Mouse (Mus musculus) layer of hippocampus, adult 18-20 months (tissue): ENCODE data around the gene Tnfsf15. TPM values are rescaled to one million over a fixed set of nuclear protein-coding genes. Genes with fewer than 3 reads are reported as not detected.
A peak's percentile ranks its signal among the peaks of the same experiment; 100 is the strongest.

Experiments used
- DNase-seq, 2 experiments: peaks; one replicate each; pipeline ENCODE4 v3.0.0; 2022; ENCODE audit warnings: low spot score in 2 of 2
- long read RNA-seq: library from polyadenylated mRNA; stranded (forward); transcript quantifications from one replicate; pipeline ENCODE4 v2.0.0, GENCODE M21; 2021
- total RNA-seq, 2 experiments: library from RNA; stranded (reverse); gene quantifications; 2 replicates each; pipeline ENCODE4 v1.2.3; 2021

Gene Tnfsf15
- not detected for total RNA-seq
- long read RNA-seq: 0 reads

- no peak for DNase-seq
These were observed at the start of gene Tnfsf15 for GRCm38 (mm10) chr4:63744693-63745171. Gene Tnfsf15, minus strand, starts transcription at chr4:63745113.

- DNase-seq: no peak
These were observed 47.4 kb upstream of the Tnfsf15 start for GRCm38 (mm10) chr4:63792328-63792727.

- no peak for DNase-seq
These were observed 40.6 kb upstream of the Tnfsf15 start for GRCm38 (mm10) chr4:63785466-63785865.

- no peak for DNase-seq
These were observed 38.9 kb upstream of the Tnfsf15 start for GRCm38 (mm10) chr4:63783826-63784225.

GRCm38 (mm10) chr4:63782970-63783613 is 38.2 kb upstream of the Tnfsf15 start:
- no peak for DNase-seq

- no peak for DNase-seq
These were observed 32.3 kb upstream of the Tnfsf15 start for GRCm38 (mm10) chr4:63777223-63777622.

GRCm38 (mm10) chr4:63773306-63774090 is 28.6 kb upstream of the Tnfsf15 start:
- no peak for DNase-seq

- no peak for DNase-seq
These were observed 27.6 kb upstream of the Tnfsf15 start for GRCm38 (mm10) chr4:63772514-63772913.

GRCm38 (mm10) chr4:63771291-63771690 is 26.4 kb upstream of the Tnfsf15 start:
- no peak for DNase-seq

GRCm38 (mm10) chr4:63769161-63769560 is 24.2 kb upstream of the Tnfsf15 start:
- DNase-seq: no peak

GRCm38 (mm10) chr4:63765050-63765449 is 20.1 kb upstream of the Tnfsf15 start:
- DNase-seq: no peak

- DNase-seq: no peak
These were observed 15.0 kb upstream of the Tnfsf15 start for GRCm38 (mm10) chr4:63759931-63760330.

GRCm38 (mm10) chr4:63757527-63758154 is 12.7 kb upstream of the Tnfsf15 start:
- DNase-seq: no peak

GRCm38 (mm10) chr4:63756072-63756471 is 11.2 kb upstream of the Tnfsf15 start:
- no peak for DNase-seq

- no peak for DNase-seq
These were observed 9.6 kb upstream of the Tnfsf15 start for GRCm38 (mm10) chr4:63754467-63755020.

- DNase-seq: no peak
These were observed 8.9 kb upstream of the Tnfsf15 start for GRCm38 (mm10) chr4:63753855-63754254.

GRCm38 (mm10) chr4:63752687-63753523 is 8.0 kb upstream of the Tnfsf15 start:
- peak; percentile 11 to 37 for DNase-seq

- no peak for DNase-seq
These were observed 3.3 kb upstream of the Tnfsf15 start for GRCm38 (mm10) chr4:63748061-63748730.

- no peak for DNase-seq
These were observed 358 bp upstream of the Tnfsf15 start for GRCm38 (mm10) chr4:63745271-63745670.

- DNase-seq: no peak
These were observed 1.3 kb downstream of the Tnfsf15 start for GRCm38 (mm10) chr4:63743660-63744059.
